In genomic region chr4:42965039-42965719, GRCm38 (mm10) we compare ENCODE assay signal across 9 mouse cellular contexts. TPM values are rescaled to one million over a fixed set of nuclear protein-coding genes. Genes with fewer than 3 reads are reported as not detected.
DNase-seq lines count a peak whose midpoint lies in the region; ATAC-seq and TF ChIP-seq lines count a peak whose summit lies in the region.
"Had no signal": no experiment of that assay in that cellular context is flagged by ENCODE, and none has a peak within 500 bp of the region (broad histone marks: within the 10 kb centered on the region; RNA-seq: fewer than 3 reads in every experiment).

No protein-coding gene starts in this region.

- no peak overlapping the region for H3K4me3 ChIP-seq in embryonic facial prominence, embryonic 12.5 days
- H3K4me3 ChIP-seq in hindbrain, embryonic 11.5 days (ENCODE audit: low read depth, low read length) = no peak overlapping the region
- no peak overlapping the region for H3K4me3 ChIP-seq in limb, embryonic 14.5 days (replicated peaks; ENCODE audit: low read length)
- H3K4me3 ChIP-seq in midbrain, embryonic 15.5 days = no peak overlapping the region

- WGBS in embryonic facial prominence, embryonic 12.5 days = 13% methylated on average over 12 of the region's 12 CpGs
- WGBS in hindbrain, embryonic 11.5 days = 17% methylated on average over 12 of the region's 12 CpGs
- 14% methylated on average over 12 of the region's 12 CpGs for WGBS in limb, embryonic 14.5 days
- 15% methylated on average over 12 of the region's 12 CpGs for WGBS in midbrain, embryonic 15.5 days

- H3K9ac ChIP-seq in embryonic facial prominence, embryonic 12.5 days = no peak overlapping the region
- H3K9ac ChIP-seq in hindbrain, embryonic 11.5 days (ENCODE audit: low read depth, low read length) = no peak overlapping the region
- H3K9ac ChIP-seq in limb, embryonic 14.5 days (ENCODE audit: low read depth, low read length, severe bottlenecking) = no peak overlapping the region
- 0 out of 2 replicates have a peak overlapping the region, but pooled peaks have one; percentile 8 for H3K9ac ChIP-seq in midbrain, embryonic 15.5 days

- no peaks in the 10 kb centered on the region for H3K9me3 ChIP-seq in embryonic facial prominence, embryonic 12.5 days
- H3K9me3 ChIP-seq in hindbrain, embryonic 11.5 days (ENCODE audit: control insufficient read depth, low read length) = no peaks in the 10 kb centered on the region
- H3K9me3 ChIP-seq in limb, embryonic 14.5 days (ENCODE audit: control insufficient read depth, low read length) = no peaks in the 10 kb centered on the region
- H3K9me3 ChIP-seq in midbrain, embryonic 15.5 days = no peaks in the 10 kb centered on the region

- no peak for ATAC-seq in embryonic facial prominence, embryonic 12.5 days (ENCODE audit: insufficient number of reproducible peaks, insufficient read depth, low FRiP score, low TSS enrichment)
- peak; percentile 38; the same call in 1 of the 2 replicates for ATAC-seq in hindbrain, embryonic 11.5 days (ENCODE audit: low FRiP score)
- no peak for ATAC-seq in limb, embryonic 14.5 days (ENCODE audit: low FRiP score, low read depth)
- ATAC-seq in midbrain, embryonic 15.5 days (replicated peaks) = peak; percentile 44; the same call in 1 of the 2 replicates

- no peaks in the 10 kb centered on the region for H3K4me1 ChIP-seq in embryonic facial prominence, embryonic 12.5 days
- no peaks in the 10 kb centered on the region for H3K4me1 ChIP-seq in hindbrain, embryonic 11.5 days (replicated peaks; ENCODE audit: control insufficient read depth, insufficient read depth, low read length)
- no peaks in the 10 kb centered on the region for H3K4me1 ChIP-seq in limb, embryonic 14.5 days (ENCODE audit: control insufficient read depth, insufficient read depth, low read length)
- H3K4me1 ChIP-seq in midbrain, embryonic 15.5 days = peaks cover 8% of the 10 kb centered on the region; the same call in 1 of the 2 replicates

- peak; percentile 24 to 50 for DNase-seq in adrenal gland, postnatal 36 days
- no peak for DNase-seq in adrenal gland, adult 18-20 months (ENCODE audit: low spot score in 2 of 2)
- peak; percentile 85 for DNase-seq in NIH3T3 (ENCODE audit: low read depth)
- peak; percentile 81 for DNase-seq in hindbrain, embryonic 11.5 days (ENCODE audit: low spot score)
- peak; percentile 86 for DNase-seq in limb, embryonic 14.5 days (ENCODE audit: low spot score)
- DNase-seq in thymus, postnatal 0 days (ENCODE audit: low spot score) = peak; percentile 83

- H3K36me3 ChIP-seq in embryonic facial prominence, embryonic 12.5 days = no peaks in the 10 kb centered on the region
- H3K36me3 ChIP-seq in hindbrain, embryonic 11.5 days (ENCODE audit: control insufficient read depth, insufficient read depth, low read length) = no peaks in the 10 kb centered on the region
- no peaks in the 10 kb centered on the region for H3K36me3 ChIP-seq in limb, embryonic 14.5 days (ENCODE audit: control insufficient read depth, insufficient read depth, low read length)
- no peaks in the 10 kb centered on the region for H3K36me3 ChIP-seq in midbrain, embryonic 15.5 days (replicated peaks)

- no peak for TF ChIP-seq POLR2A in limb, embryonic 14.5 days (IDR thresholded peaks at IDR 0.05; ENCODE audit: borderline replicate concordance, extremely low read depth, insufficient read depth, insufficient read length)

- H3K4me2 ChIP-seq in embryonic facial prominence, embryonic 12.5 days (replicated peaks) = peak overlapping the region; percentile 23
- no peak overlapping the region for H3K4me2 ChIP-seq in hindbrain, embryonic 11.5 days (replicated peaks; ENCODE audit: low read depth, low read length)
- peak overlapping the region; percentile 9; the same call in 1 of the 2 replicates for H3K4me2 ChIP-seq in limb, embryonic 14.5 days (replicated peaks; ENCODE audit: low read depth, low read length, severe bottlenecking)
- peak overlapping the region; percentile 25; the same call in 1 of the 2 replicates for H3K4me2 ChIP-seq in midbrain, embryonic 15.5 days

- H3K27me3 ChIP-seq in embryonic facial prominence, embryonic 12.5 days = no peaks in the 10 kb centered on the region
- no peaks in the 10 kb centered on the region for H3K27me3 ChIP-seq in hindbrain, embryonic 11.5 days (ENCODE audit: control insufficient read depth, insufficient read depth, low read length)
- no peaks in the 10 kb centered on the region for H3K27me3 ChIP-seq in limb, embryonic 14.5 days (ENCODE audit: control insufficient read depth, insufficient read depth, low read length)
- no peaks in the 10 kb centered on the region for H3K27me3 ChIP-seq in midbrain, embryonic 15.5 days (replicated peaks)

- H3K27ac ChIP-seq in embryonic facial prominence, embryonic 12.5 days = no peak overlapping the region
- no peak overlapping the region for H3K27ac ChIP-seq in hindbrain, embryonic 11.5 days (ENCODE audit: low read depth, low read length)
- no peak overlapping the region for H3K27ac ChIP-seq in limb, embryonic 14.5 days (replicated peaks; ENCODE audit: low read depth, low read length)
- no peak overlapping the region for H3K27ac ChIP-seq in midbrain, embryonic 15.5 days

RNA-seq across cellular contexts. Expression of gene 1700022I11Rik, which starts 4.2 kb away (rescaled TPM):
- not detected for total RNA-seq in adrenal gland, postnatal 36 days (2021)
- not detected for total RNA-seq in adrenal gland, adult 18-20 months (2021)
- 0.56 and 0.70 TPM in 2 replicates for polyA plus RNA-seq in embryonic facial prominence, embryonic 12.5 days (2016; fragmentation: Nextera tagmentation; extraction: Ambion mirVana)
- 0.27 and 0.40 TPM in 2 replicates for polyA plus RNA-seq in hindbrain, embryonic 11.5 days (2014; fragmentation: Nextera tagmentation; extraction: Ambion mirVana)
- polyA plus RNA-seq in limb, embryonic 14.5 days (2012; rRNA removed) = not detected in 2 replicates
- 0.45 and 0.48 TPM in 2 replicates for polyA plus RNA-seq in limb, embryonic 14.5 days (2014; fragmentation: Nextera tagmentation; extraction: Ambion mirVana)
- 0.29 and 0.50 TPM in 2 replicates for polyA plus RNA-seq in midbrain, embryonic 15.5 days (2015; fragmentation: Nextera tagmentation; extraction: Ambion mirVana)
- polyA plus RNA-seq in thymus, postnatal 0 days (2015; fragmentation: Nextera tagmentation; extraction: Ambion mirVana) = 0.38 and 0.40 TPM in 2 replicates
- total RNA-seq: left cerebral cortex, adult 18-20 months had no signal

RNA-seq across cellular contexts. Expression of gene Dnajb5, which starts 15.6 kb away (rescaled TPM):
- total RNA-seq in adrenal gland, postnatal 36 days (2021) = 10 to 100 TPM; 10.9 to 35.1 TPM
- total RNA-seq in adrenal gland, adult 18-20 months (2021) = 10 to 100 TPM; 17.0 to 24.2 TPM
- polyA plus RNA-seq in embryonic facial prominence, embryonic 12.5 days (2016; fragmentation: Nextera tagmentation; extraction: Ambion mirVana) = 8.0 and 10.4 TPM in 2 replicates
- polyA plus RNA-seq in hindbrain, embryonic 11.5 days (2014; fragmentation: Nextera tagmentation; extraction: Ambion mirVana) = 23.6 and 24.4 TPM in 2 replicates
- polyA plus RNA-seq in limb, embryonic 14.5 days (2012; rRNA removed) = 16.9 and 17.4 TPM in 2 replicates
- 7.4 and 7.6 TPM in 2 replicates for polyA plus RNA-seq in limb, embryonic 14.5 days (2014; fragmentation: Nextera tagmentation; extraction: Ambion mirVana)
- polyA plus RNA-seq in midbrain, embryonic 15.5 days (2015; fragmentation: Nextera tagmentation; extraction: Ambion mirVana) = 51.5 and 53.0 TPM in 2 replicates
- 2.8 and 3.3 TPM in 2 replicates for polyA plus RNA-seq in thymus, postnatal 0 days (2015; fragmentation: Nextera tagmentation; extraction: Ambion mirVana)

RNA-seq across cellular contexts. Expression of gene Vcp, which starts 35.1 kb away (rescaled TPM):
- total RNA-seq in adrenal gland, postnatal 36 days (2021) = 100 to 1,000 TPM; 332 to 368 TPM
- total RNA-seq in adrenal gland, adult 18-20 months (2021) = 100 to 1,000 TPM; 267 to 341 TPM
- polyA plus RNA-seq in embryonic facial prominence, embryonic 12.5 days (2016; fragmentation: Nextera tagmentation; extraction: Ambion mirVana) = 640 and 642 TPM in 2 replicates
- 613 and 675 TPM in 2 replicates for polyA plus RNA-seq in hindbrain, embryonic 11.5 days (2014; fragmentation: Nextera tagmentation; extraction: Ambion mirVana)
- 194 and 248 TPM in 2 replicates for polyA plus RNA-seq in limb, embryonic 14.5 days (2012; rRNA removed)
- 468 and 501 TPM in 2 replicates for polyA plus RNA-seq in limb, embryonic 14.5 days (2014; fragmentation: Nextera tagmentation; extraction: Ambion mirVana)
- polyA plus RNA-seq in midbrain, embryonic 15.5 days (2015; fragmentation: Nextera tagmentation; extraction: Ambion mirVana) = 485 and 501 TPM in 2 replicates
- 371 and 396 TPM in 2 replicates for polyA plus RNA-seq in thymus, postnatal 0 days (2015; fragmentation: Nextera tagmentation; extraction: Ambion mirVana)

RNA-seq across cellular contexts. Expression of gene Fancg, which starts 45.1 kb away (rescaled TPM):
- 10 to 100 TPM in 1 of 2 experiments, 1 to 10 TPM in 1; 6.3 to 14.2 TPM for total RNA-seq in adrenal gland, postnatal 36 days (2021)
- 1 to 10 TPM; 6.6 to 7.7 TPM for total RNA-seq in adrenal gland, adult 18-20 months (2021)
- 20.4 and 20.8 TPM in 2 replicates for polyA plus RNA-seq in embryonic facial prominence, embryonic 12.5 days (2016; fragmentation: Nextera tagmentation; extraction: Ambion mirVana)
- polyA plus RNA-seq in hindbrain, embryonic 11.5 days (2014; fragmentation: Nextera tagmentation; extraction: Ambion mirVana) = 14.9 and 22.0 TPM in 2 replicates
- polyA plus RNA-seq in limb, embryonic 14.5 days (2012; rRNA removed) = 31.3 and 33.6 TPM in 2 replicates
- 20.1 and 20.4 TPM in 2 replicates for polyA plus RNA-seq in limb, embryonic 14.5 days (2014; fragmentation: Nextera tagmentation; extraction: Ambion mirVana)
- polyA plus RNA-seq in midbrain, embryonic 15.5 days (2015; fragmentation: Nextera tagmentation; extraction: Ambion mirVana) = 22.8 and 29.5 TPM in 2 replicates
- polyA plus RNA-seq in thymus, postnatal 0 days (2015; fragmentation: Nextera tagmentation; extraction: Ambion mirVana) = 20.1 and 23.9 TPM in 2 replicates

RNA-seq across cellular contexts. Expression of gene Phf24, which starts 48.7 kb away (rescaled TPM):
- total RNA-seq in adrenal gland, postnatal 36 days (2021) = 1 to 10 TPM; 1.3 to 1.8 TPM
- 1 to 10 TPM; 1.6 to 1.8 TPM for total RNA-seq in adrenal gland, adult 18-20 months (2021)
- polyA plus RNA-seq in embryonic facial prominence, embryonic 12.5 days (2016; fragmentation: Nextera tagmentation; extraction: Ambion mirVana) = 2.4 and 2.5 TPM in 2 replicates
- 3.0 and 4.4 TPM in 2 replicates for polyA plus RNA-seq in hindbrain, embryonic 11.5 days (2014; fragmentation: Nextera tagmentation; extraction: Ambion mirVana)
- 2.4 and 2.7 TPM in 2 replicates for polyA plus RNA-seq in limb, embryonic 14.5 days (2012; rRNA removed)
- polyA plus RNA-seq in limb, embryonic 14.5 days (2014; fragmentation: Nextera tagmentation; extraction: Ambion mirVana) = 1.1 and 1.2 TPM in 2 replicates
- polyA plus RNA-seq in midbrain, embryonic 15.5 days (2015; fragmentation: Nextera tagmentation; extraction: Ambion mirVana) = 40.5 and 41.2 TPM in 2 replicates
- polyA plus RNA-seq in thymus, postnatal 0 days (2015; fragmentation: Nextera tagmentation; extraction: Ambion mirVana) = 0.12 and 0.39 TPM in 2 replicates

Comparison
In these comparisons a context has a peak if more than half of its experiments do, and no peak if none do; other contexts are left out.
1. DNase-seq: peak in adrenal gland, postnatal 36 days (2 of 2), NIH3T3 (single experiment), hindbrain, embryonic 11.5 days (single experiment), limb, embryonic 14.5 days (single experiment) and thymus, postnatal 0 days (single experiment); none in adrenal gland, adult 18-20 months (0 of 2).
2. ATAC-seq: peak in hindbrain, embryonic 11.5 days (single experiment) and midbrain, embryonic 15.5 days (single experiment); none in embryonic facial prominence, embryonic 12.5 days (single experiment) and limb, embryonic 14.5 days (single experiment).